Mouse (Mus musculus): ENCODE data around the gene Epha4. TPM values are rescaled to one million over a fixed set of nuclear protein-coding genes. Genes with fewer than 3 reads are reported as not detected.

Epha4 gene
- polyA plus RNA-seq, 1 experiment: 6.0 TPM

GRCm38 (mm10) chr1:77407417-77407816 lies 107.5 kb downstream of the Epha4 start:
- DNase-seq (ENCODE audit: low spot score): no peak

- DNase-seq (ENCODE audit: low spot score): no peak
Measured at GRCm38 (mm10) chr1:77406631-77407030, 108.3 kb downstream of the Epha4 start.

- DNase-seq (ENCODE audit: low spot score): no peak
Measured at GRCm38 (mm10) chr1:77404537-77404936, 110.4 kb downstream of the Epha4 start.

GRCm38 (mm10) chr1:77402942-77403341 lies 111.9 kb downstream of the Epha4 start:
- no peak for DNase-seq (ENCODE audit: low spot score)

GRCm38 (mm10) chr1:77401465-77401864 lies 113.4 kb downstream of the Epha4 start:
- no peak for DNase-seq (ENCODE audit: low spot score)

- DNase-seq (ENCODE audit: low spot score): no peak
Measured at GRCm38 (mm10) chr1:77391590-77391989, 123.3 kb downstream of the Epha4 start.

- DNase-seq (ENCODE audit: low spot score): no peak
Measured at GRCm38 (mm10) chr1:77389069-77389468, 125.8 kb downstream of the Epha4 start.

- DNase-seq (ENCODE audit: low spot score): no peak
Measured at GRCm38 (mm10) chr1:77388556-77388955, 126.3 kb downstream of the Epha4 start.

- no peak for DNase-seq (ENCODE audit: low spot score)
Measured at GRCm38 (mm10) chr1:77385613-77386012, 129.3 kb downstream of the Epha4 start.

GRCm38 (mm10) chr1:77383466-77383865 lies 131.4 kb downstream of the Epha4 start:
- DNase-seq (ENCODE audit: low spot score): no peak

GRCm38 (mm10) chr1:77377550-77377980 lies 137.3 kb downstream of the Epha4 start:
- DNase-seq (ENCODE audit: low spot score): no peak

- no peak for DNase-seq (ENCODE audit: low spot score)
Measured at GRCm38 (mm10) chr1:77374054-77374453, 140.8 kb downstream of the Epha4 start.

GRCm38 (mm10) chr1:77370921-77371320 lies 144.0 kb downstream of the Epha4 start:
- no peak for DNase-seq (ENCODE audit: low spot score)

- DNase-seq (ENCODE audit: low spot score): no peak
Measured at GRCm38 (mm10) chr1:77369255-77369837, 145.5 kb downstream of the Epha4 start.

GRCm38 (mm10) chr1:77365850-77366249 lies 149.0 kb downstream of the Epha4 start:
- DNase-seq (ENCODE audit: low spot score): no peak

GRCm38 (mm10) chr1:77364596-77364995 lies 150.3 kb downstream of the Epha4 start:
- no peak for DNase-seq (ENCODE audit: low spot score)

GRCm38 (mm10) chr1:77363848-77364247 lies 151.0 kb downstream of the Epha4 start:
- DNase-seq (ENCODE audit: low spot score): no peak

- no peak for DNase-seq (ENCODE audit: low spot score)
Measured at GRCm38 (mm10) chr1:77346459-77346858, 168.4 kb downstream of the Epha4 start.

GRCm38 (mm10) chr1:77343792-77344191 lies 171.1 kb downstream of the Epha4 start:
- DNase-seq (ENCODE audit: low spot score): no peak

- no peak for DNase-seq (ENCODE audit: low spot score)
Measured at GRCm38 (mm10) chr1:77339701-77340100, 175.2 kb downstream of the Epha4 start.

- DNase-seq (ENCODE audit: low spot score): no peak
Measured at GRCm38 (mm10) chr1:77338346-77338745, 176.5 kb downstream of the Epha4 start.

GRCm38 (mm10) chr1:77336937-77337336 lies 178.0 kb downstream of the Epha4 start:
- no peak for DNase-seq (ENCODE audit: low spot score)

- DNase-seq (ENCODE audit: low spot score): no peak
Measured at GRCm38 (mm10) chr1:77318597-77319127, 196.2 kb downstream of the Epha4 start.
